Mouse (Mus musculus) midbrain, embryonic 14.5 days (tissue): Measurements from ENCODE around the gene N4bp2. TPM values are rescaled to one million over a fixed set of nuclear protein-coding genes. Genes with fewer than 3 reads are reported as not detected.

Experiments used
- ATAC-seq: fragments of 200-750 bp; cut with Nextera tagmentation; 2 replicates; pipeline ENCODE4 v1.8.0; 2017; ENCODE audit warnings: moderate number of reproducible peaks, moderate library complexity; ENCODE audit not compliant: low FRiP score, low TSS enrichment
- DNase-seq: peaks from one replicate; pipeline ENCODE4 v3.0.0-alpha.2; 2015
- H3K27ac ChIP-seq: fragments of 300-500 bp; sonication (generic); replicated peaks from 2 replicates; pipeline ENCODE4 v1.5.1; 2014; ENCODE audit warnings: mild to moderate bottlenecking, low read depth, low read length, moderate library complexity
- H3K27me3 ChIP-seq: fragments of 300-500 bp; sonication (generic); 2 replicates; pipeline ENCODE4 v1.6.1; 2014; ENCODE audit warnings: low read length, control low read depth, mixed read lengths; ENCODE audit not compliant: control insufficient read depth, insufficient read depth
- H3K36me3 ChIP-seq: fragments of 300-500 bp; sonication (generic); 2 replicates; pipeline ENCODE4 v1.6.1; 2014; ENCODE audit warnings: low read length, control low read depth; ENCODE audit not compliant: control insufficient read depth, insufficient read depth
- H3K4me1 ChIP-seq: fragments of 300-500 bp; sonication (generic); 2 replicates; pipeline ENCODE4 v1.6.1; 2014; ENCODE audit warnings: mild to moderate bottlenecking, antibody characterized with exemption, low read length, control low read depth; ENCODE audit not compliant: control insufficient read depth, insufficient read depth
- H3K4me2 ChIP-seq: fragments of 300-500 bp; sonication (generic); 2 replicates; pipeline ENCODE4 v1.6.1; 2014; ENCODE audit warnings: mild to moderate bottlenecking, low read length, moderate library complexity
- H3K4me3 ChIP-seq: fragments of 300-500 bp; sonication (generic); replicated peaks from 2 replicates; pipeline ENCODE4 v1.5.1; 2014; ENCODE audit warnings: low read depth, low read length
- H3K9ac ChIP-seq: fragments of 300-500 bp; sonication (generic); replicated peaks from 2 replicates; pipeline ENCODE4 v1.6.1; 2014; ENCODE audit warnings: mild to moderate bottlenecking, low read length, moderate library complexity
- H3K9me3 ChIP-seq: fragments of 300-500 bp; sonication (generic); 2 replicates; pipeline ENCODE4 v1.6.1; 2016; ENCODE audit warnings: low read length, control low read depth, mixed read lengths; ENCODE audit not compliant: control insufficient read depth
- WGBS: fragments of 180-500 bp; shearing (Covaris S2); extraction: QIAGEN DNeasy Blood & Tissue Kit; methylation state at CpG from one replicate; pipeline ENCODE4 v1.1.7; 2014; 5-methylcytosine and 5-hydroxymethylcytosine counted together
- polyA plus RNA-seq: library from polyadenylated mRNA; unstranded; fragments of >200 nt; fragmentation: Nextera tagmentation; extraction: Ambion mirVana; gene quantifications from 2 replicates; pipeline ENCODE4 v1.2.1, GENCODE M21; 2014

Gene N4bp2
- polyA plus RNA-seq, 1 experiment from 2014 or later = 32.6 TPM

DNA sequence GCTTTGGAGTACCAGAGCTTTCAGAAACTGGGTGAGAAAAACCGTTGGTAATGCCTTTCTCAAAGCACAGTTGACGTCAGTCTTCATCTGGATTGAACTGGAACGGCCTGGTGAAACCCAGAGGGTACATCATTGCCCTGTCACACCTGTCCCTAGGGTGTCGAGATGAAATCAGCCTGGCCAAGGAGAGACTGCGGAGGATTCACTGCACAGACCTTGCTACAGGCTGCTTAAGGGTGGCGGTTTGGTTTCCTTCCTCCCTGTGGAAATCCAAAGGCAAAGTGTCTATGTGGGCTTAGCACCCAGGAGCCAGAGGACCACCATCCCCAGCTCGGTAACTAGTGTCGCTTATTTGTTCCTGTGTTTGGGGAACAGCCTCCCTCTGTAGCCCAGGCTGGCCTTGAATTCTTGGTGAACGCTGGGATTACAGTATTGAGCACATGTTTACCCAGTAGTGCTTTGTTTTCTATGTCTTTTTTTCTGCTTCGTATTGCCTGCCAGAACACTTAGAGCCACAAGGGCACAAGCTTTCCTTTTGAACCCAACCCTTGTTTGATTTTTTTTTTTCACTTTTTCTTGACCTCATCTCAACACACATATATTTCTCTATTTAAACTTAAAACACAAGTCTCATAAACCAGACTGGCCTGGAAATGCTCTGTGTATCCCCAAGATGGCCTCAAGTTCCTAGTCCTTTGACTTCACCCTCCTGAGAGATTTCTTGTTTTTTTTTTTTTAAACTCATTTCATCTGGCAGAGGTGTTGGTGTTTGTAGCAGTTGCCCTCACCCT lies 98.0 kb downstream of the N4bp2 start, which contains the start of gene Rhoh:
TSS of gene Rhoh (plus strand) at position 60 of the 791 bp plus-strand sequence.
- Histone ChIP-seq H3K36me3 (no peaks in the 10 kb centered on the region), H3K9me3 (no peaks in the 10 kb centered on the region), H3K4me2 (no peak within 1 kb of the TSS), H3K4me3 (no peak within 1 kb of the TSS), H3K27me3 (no peaks in the 10 kb centered on the region), H3K27ac (no peak within 1 kb of the TSS), H3K4me1 (no peaks in the 10 kb centered on the region), H3K9ac (no peak within 1 kb of the TSS)
- DNase-seq (no peak), ATAC-seq (no peak)
- WGBS = 86% methylated on average over 10 of the region's 10 CpGs

DNA sequence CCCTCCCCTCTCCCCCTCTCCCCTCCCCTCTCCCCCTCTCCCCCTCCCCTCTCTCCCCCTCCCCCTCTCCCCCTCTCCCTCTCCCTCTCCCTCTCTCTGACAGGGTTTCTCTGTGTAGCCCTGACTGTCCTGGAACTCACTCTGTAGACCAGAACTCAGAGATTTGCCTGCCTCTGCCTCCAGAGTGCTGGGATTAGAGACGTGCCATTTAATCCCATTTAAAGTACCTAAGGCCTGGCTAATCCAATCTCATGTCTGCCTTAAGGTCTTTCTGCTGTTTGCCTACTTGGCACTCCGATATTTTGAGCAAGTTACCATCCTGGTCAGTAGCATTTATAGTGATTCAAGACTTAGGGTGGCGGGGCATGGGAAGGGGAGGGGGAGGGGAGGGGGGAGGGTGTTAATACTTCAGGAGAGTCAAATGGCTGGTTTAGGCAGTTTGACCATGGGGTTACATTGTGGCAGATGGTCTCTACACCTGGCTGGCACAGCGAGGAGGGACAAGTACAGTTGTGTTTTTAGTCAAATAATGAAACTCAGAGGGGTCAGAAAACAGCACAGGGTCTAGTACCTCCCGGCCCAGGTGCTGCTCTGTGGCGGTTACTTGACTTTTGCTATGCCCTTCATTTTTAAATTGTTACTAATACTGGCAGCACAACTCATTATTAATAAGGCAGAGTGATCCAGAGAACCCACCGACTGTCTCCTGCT lies 99.1 kb downstream of the N4bp2 start:
- Histone ChIP-seq H3K4me3 (no peak overlapping the region), H3K9ac (no peak overlapping the region), H3K4me1 (no peaks in the 10 kb centered on the region), H3K4me2 (no peak overlapping the region), H3K27ac (no peak overlapping the region), H3K27me3 (no peaks in the 10 kb centered on the region), H3K9me3 (no peaks in the 10 kb centered on the region), H3K36me3 (no peaks in the 10 kb centered on the region)
- WGBS = 93% methylated on average over 7 of the region's 7 CpGs
- ATAC-seq (no peak), DNase-seq (no peak)

DNA sequence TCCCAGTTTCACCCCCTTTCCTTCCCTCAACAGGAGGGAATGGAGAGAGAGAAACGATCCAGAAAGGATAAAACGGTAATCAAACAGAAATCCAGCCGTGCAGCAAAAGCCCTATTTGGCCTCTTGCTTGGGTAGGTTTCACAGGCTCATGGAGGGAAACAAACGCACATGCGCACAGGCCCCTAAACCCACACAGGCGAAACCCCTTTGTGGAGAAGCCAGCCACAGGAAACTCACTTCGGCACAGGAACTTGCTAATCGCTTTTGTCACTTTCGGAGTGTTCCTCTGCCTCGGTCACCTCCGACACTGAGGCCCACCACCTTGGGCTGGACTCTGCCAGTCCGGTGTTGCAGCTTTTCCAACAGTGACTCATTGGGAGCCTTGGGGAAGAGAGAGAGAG lies 100.0 kb downstream of the N4bp2 start:
- no peak overlapping the region for H3K4me2 ChIP-seq
- H3K4me1 ChIP-seq = no peaks in the 10 kb centered on the region
- ATAC-seq (no peak), DNase-seq (no peak)
- H3K9me3 ChIP-seq = no peaks in the 10 kb centered on the region
- H3K27ac ChIP-seq = no peak overlapping the region
- H3K9ac ChIP-seq = no peak overlapping the region
- 88% methylated on average over 12 of the region's 12 CpGs for WGBS
- H3K27me3 ChIP-seq = no peaks in the 10 kb centered on the region
- no peak overlapping the region for H3K4me3 ChIP-seq
- no peaks in the 10 kb centered on the region for H3K36me3 ChIP-seq

- Histone ChIP-seq H3K4me2 (no peak overlapping the region), H3K36me3 (no peaks in the 10 kb centered on the region), H3K4me1 (no peaks in the 10 kb centered on the region), H3K9me3 (no peaks in the 10 kb centered on the region), H3K9ac (no peak overlapping the region), H3K27me3 (no peaks in the 10 kb centered on the region), H3K4me3 (no peak overlapping the region), H3K27ac (no peak overlapping the region)
- DNase-seq (no peak), ATAC-seq (no peak)
- 94% methylated on average over 7 of the region's 7 CpGs for WGBS
Measured at GRCm38 (mm10) chr5:65864486-65864885, 101.2 kb downstream of the N4bp2 start.

DNA sequence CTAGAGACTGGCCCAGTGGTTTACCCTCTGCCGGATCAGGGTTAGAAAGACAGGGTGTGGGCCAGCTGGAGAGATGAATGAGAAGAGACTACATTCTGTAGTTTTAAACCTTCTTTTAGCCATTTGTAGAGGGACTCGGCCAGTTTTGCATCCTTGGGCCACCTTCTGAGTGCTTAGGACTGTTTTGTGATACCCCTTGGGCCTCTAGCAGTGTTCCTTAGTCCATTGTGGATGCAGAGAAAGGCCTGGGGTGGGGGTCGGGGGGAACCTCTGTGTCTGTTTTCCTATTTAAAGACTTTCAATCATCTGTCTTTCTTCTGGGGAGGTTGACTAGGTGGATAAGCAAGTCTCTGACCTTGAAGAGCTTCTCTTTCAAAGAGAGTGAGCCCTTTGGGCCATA lies 101.6 kb downstream of the N4bp2 start:
- Histone ChIP-seq H3K4me1 (no peaks in the 10 kb centered on the region), H3K27ac (no peak overlapping the region), H3K4me2 (no peak overlapping the region), H3K27me3 (no peaks in the 10 kb centered on the region), H3K9ac (no peak overlapping the region), H3K36me3 (no peaks in the 10 kb centered on the region), H3K4me3 (no peak overlapping the region), H3K9me3 (no peaks in the 10 kb centered on the region)
- WGBS = 78% methylated on average over 3 of the region's 3 CpGs
- ATAC-seq = no peak
- no peak for DNase-seq

DNA sequence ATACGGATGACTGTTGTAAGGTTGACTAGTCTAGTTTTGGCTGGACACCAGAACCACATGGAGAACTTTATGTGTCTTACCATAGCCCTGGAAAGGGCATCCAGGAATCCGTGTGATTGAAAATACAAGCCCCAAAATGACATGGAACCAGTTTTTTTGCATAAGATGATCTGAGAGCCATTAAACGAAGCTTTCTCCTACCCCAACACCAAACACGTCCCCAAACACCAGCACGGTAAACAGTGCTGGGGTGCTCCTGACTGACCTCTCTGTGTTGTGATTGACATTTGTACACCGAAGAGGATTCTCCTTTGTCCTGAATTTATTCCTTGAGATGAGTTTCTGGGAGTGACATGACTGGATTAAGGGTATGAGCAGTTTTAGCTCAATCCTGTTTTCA lies 103.3 kb downstream of the N4bp2 start:
- no peaks in the 10 kb centered on the region for H3K36me3 ChIP-seq
- no peak overlapping the region for H3K9ac ChIP-seq
- 91% methylated on average over 6 of the region's 6 CpGs for WGBS
- no peak overlapping the region for H3K4me3 ChIP-seq
- DNase-seq (no peak), ATAC-seq (no peak)
- H3K27ac ChIP-seq = no peak overlapping the region
- H3K27me3 ChIP-seq = no peaks in the 10 kb centered on the region
- no peaks in the 10 kb centered on the region for H3K4me1 ChIP-seq
- no peak overlapping the region for H3K4me2 ChIP-seq
- no peaks in the 10 kb centered on the region for H3K9me3 ChIP-seq

DNA sequence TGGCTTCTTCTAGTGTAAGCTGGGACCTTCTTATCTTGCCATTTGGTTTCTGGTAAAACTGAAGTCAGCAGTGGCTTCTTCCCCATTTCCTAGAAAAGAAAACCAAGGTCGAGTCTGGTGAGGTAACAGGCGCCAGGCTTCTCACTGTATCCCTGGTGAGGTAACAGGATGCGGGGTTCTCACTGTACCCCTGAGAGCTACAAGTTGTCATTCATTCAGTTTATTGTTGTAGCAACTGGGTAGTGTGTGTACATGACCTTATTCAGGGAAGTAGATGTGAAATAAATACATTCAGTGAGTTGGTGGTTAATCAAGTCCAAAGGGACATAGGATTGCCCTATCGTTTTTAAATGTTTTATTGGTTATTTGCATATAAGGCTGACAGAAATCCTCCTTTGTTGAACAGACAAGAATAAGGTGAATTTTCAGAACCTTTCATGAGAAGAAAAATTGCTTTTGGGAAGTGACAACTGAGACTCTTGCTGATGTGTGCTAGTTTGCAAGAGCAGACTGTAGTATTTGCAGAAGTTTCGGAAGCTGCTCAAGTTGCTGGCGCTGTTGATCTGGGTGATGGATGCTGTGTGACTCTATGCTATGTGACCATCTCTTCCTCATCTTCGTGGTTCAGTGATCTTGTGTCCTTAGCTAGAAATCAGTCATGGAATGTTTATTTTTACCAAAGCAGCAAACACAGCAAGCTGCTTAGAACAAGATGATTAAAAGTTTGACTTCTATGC lies 104.2 kb downstream of the N4bp2 start:
- Histone ChIP-seq H3K27ac (no peak overlapping the region), H3K9me3 (no peaks in the 10 kb centered on the region), H3K9ac (no peak overlapping the region), H3K36me3 (no peaks in the 10 kb centered on the region), H3K4me3 (no peak overlapping the region), H3K4me1 (no peaks in the 10 kb centered on the region), H3K4me2 (no peak overlapping the region), H3K27me3 (no peaks in the 10 kb centered on the region)
- ATAC-seq = no peak
- no peak for DNase-seq
- 90% methylated on average over 7 of the region's 7 CpGs for WGBS

DNA sequence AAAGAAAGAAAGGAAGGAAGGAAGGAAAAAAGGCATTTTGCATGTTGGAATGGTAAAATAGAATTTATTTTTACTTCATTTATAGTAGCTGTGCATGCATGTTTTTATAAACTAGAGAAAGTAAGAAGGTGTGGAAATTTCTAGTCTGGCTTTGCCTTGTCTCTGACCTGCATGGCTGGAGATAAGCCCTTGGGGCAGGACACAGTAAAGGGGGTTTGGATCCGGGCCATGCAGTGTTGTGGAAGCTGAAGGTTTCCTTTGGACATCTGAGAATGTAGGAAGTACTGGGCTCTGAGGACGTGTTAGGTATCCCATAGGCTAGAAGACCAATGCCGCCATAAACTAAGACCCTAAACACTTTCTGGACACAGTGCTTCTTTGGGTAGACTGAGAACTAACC lies 105.1 kb downstream of the N4bp2 start:
- no peaks in the 10 kb centered on the region for H3K27me3 ChIP-seq
- WGBS = 81% methylated on average over 3 of the region's 3 CpGs
- H3K27ac ChIP-seq = no peak overlapping the region

More for the DNA sequence above, 105.1 kb downstream of the N4bp2 start:
- H3K36me3 ChIP-seq = no peaks in the 10 kb centered on the region
- no peaks in the 10 kb centered on the region for H3K9me3 ChIP-seq
- H3K4me2 ChIP-seq = no peak overlapping the region
- no peak overlapping the region for H3K9ac ChIP-seq
- no peak overlapping the region for H3K4me3 ChIP-seq
- no peak for DNase-seq
- H3K4me1 ChIP-seq = no peaks in the 10 kb centered on the region
- no peak for ATAC-seq
